Mouse (Mus musculus) stomach, postnatal 0 days (tissue): Measurements from ENCODE around the gene Alox5ap. TPM values are rescaled to one million over a fixed set of nuclear protein-coding genes. Genes with fewer than 3 reads are reported as not detected.
A peak's percentile ranks its signal among the peaks of the same experiment; 100 is the strongest.

Source experiments
- ATAC-seq: fragments of 200-750 bp; cut with Nextera tagmentation; 2 replicates; pipeline ENCODE4 v1.8.0; 2017; ENCODE audit not compliant: low FRiP score, low TSS enrichment
- DNase-seq: peaks from one replicate; pipeline ENCODE4 v3.0.0-alpha.2; 2016; ENCODE audit warnings: low spot score
- H3K27ac ChIP-seq: fragments of 300-500 bp; sonication (generic); replicated peaks from 2 replicates; pipeline ENCODE4 v1.5.1; 2014; ENCODE audit warnings: mild to moderate bottlenecking, control low read depth
- H3K27me3 ChIP-seq: fragments of 300-500 bp; sonication (generic); 2 replicates; pipeline ENCODE4 v1.6.1; 2014; ENCODE audit warnings: low read length; ENCODE audit not compliant: control insufficient read depth, insufficient read depth
- H3K36me3 ChIP-seq: fragments of 300-500 bp; sonication (generic); 2 replicates; pipeline ENCODE4 v1.6.1; 2014; ENCODE audit warnings: low read length, mixed read lengths; ENCODE audit not compliant: control insufficient read depth, insufficient read depth
- H3K4me1 ChIP-seq: fragments of 300-500 bp; sonication (generic); replicated peaks from 2 replicates; pipeline ENCODE4 v1.6.1; 2014; ENCODE audit warnings: antibody characterized with exemption; ENCODE audit not compliant: control insufficient read depth, insufficient read depth
- H3K4me2 ChIP-seq: fragments of 300-500 bp; sonication (generic); replicated peaks from 2 replicates; pipeline ENCODE4 v1.6.1; 2014; ENCODE audit warnings: low read depth, mild to moderate bottlenecking, control low read depth, moderate library complexity
- H3K4me3 ChIP-seq: fragments of 300-500 bp; sonication (generic); 2 replicates; pipeline ENCODE4 v1.5.1; 2014; ENCODE audit warnings: low read depth, low read length, control low read depth
- H3K9ac ChIP-seq: fragments of 300-500 bp; sonication (generic); 2 replicates; pipeline ENCODE4 v1.6.1; 2014; ENCODE audit warnings: mild to moderate bottlenecking, low read length, control low read depth, mixed read lengths
- H3K9me3 ChIP-seq: fragments of 300-500 bp; sonication (generic); 2 replicates; pipeline ENCODE4 v1.6.1; 2016; ENCODE audit warnings: low read length; ENCODE audit not compliant: control insufficient read depth
- CTCF ChIP-seq: IDR thresholded peaks from 2 replicates; pipeline ENCODE4 v1.5.1; 2016; ENCODE audit warnings: antibody characterized with exemption, low read depth, mild to moderate bottlenecking, moderate library complexity
- EP300 ChIP-seq: optimal IDR thresholded peaks from 2 replicates; pipeline ENCODE3; 2016; ENCODE audit warnings: antibody characterized with exemption
- WGBS: fragments of 180-500 bp; shearing (Covaris S2); extraction: QIAGEN DNeasy Blood & Tissue Kit; methylation state at CpG from one replicate; pipeline ENCODE4 v1.1.7; 2014; 5-methylcytosine and 5-hydroxymethylcytosine counted together
- polyA plus RNA-seq: library from polyadenylated mRNA; unstranded; fragments of >200 nt; fragmentation: Nextera tagmentation; extraction: Ambion mirVana; gene quantifications from 2 replicates; pipeline ENCODE4 v1.2.1, GENCODE M21; 2015

Alox5ap gene
- polyA plus RNA-seq, 1 experiment from 2014 or later, result 9.3 TPM

DNA sequence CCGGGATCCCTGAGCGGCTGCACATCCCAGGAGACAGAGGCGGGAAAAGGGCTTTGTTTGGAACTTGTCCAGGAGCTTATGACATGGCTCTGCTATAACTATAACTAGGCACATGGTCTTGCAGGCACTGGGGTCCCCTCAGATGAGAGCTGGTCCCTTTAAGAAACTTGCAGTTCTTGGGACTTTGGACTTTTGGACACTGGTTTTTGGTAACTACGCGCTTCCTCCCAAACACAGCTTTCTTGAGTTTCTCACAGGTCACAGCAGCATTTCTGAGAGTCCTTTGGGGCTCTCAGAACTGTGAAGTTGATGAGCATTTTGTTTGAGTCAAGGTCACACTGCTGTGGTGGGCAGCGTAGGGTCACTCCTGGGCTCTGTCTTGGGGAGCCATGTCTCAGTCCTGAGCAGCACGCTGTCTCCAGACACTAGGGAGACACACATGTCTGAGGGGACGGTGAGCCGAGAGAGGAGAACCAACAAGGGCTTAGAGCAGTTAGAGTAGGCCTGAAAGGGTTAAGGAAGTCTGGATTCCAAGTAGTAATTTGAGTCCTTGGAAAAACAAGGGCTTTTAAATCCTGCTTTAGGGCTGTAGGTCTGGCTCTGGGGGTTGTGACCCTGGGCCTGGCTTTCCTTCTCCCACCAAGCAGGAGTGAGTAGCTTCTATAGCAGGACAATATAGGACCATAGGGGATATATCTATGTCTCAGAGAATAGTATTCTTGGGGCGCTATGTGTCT, 67.0 kb downstream of the Alox5ap start:
- H3K27me3 ChIP-seq, result no peaks in the 10 kb centered on the region
- no peak overlapping the region for H3K4me3 ChIP-seq
- DNase-seq, result no peak
- WGBS, result 49% methylated on average over 10 of the region's 10 CpGs
- no peak for ATAC-seq
- no peaks in the 10 kb centered on the region for H3K36me3 ChIP-seq
- no peak overlapping the region for H3K9ac ChIP-seq
- no peak for TF ChIP-seq EP300
- no peak for TF ChIP-seq CTCF
- H3K27ac ChIP-seq, result no peak overlapping the region
- H3K4me2 ChIP-seq, result no peak overlapping the region
- 0 out of 2 replicates have a peak, but pooled peaks cover 2% of the 10 kb centered on the region for H3K4me1 ChIP-seq
- no peaks in the 10 kb centered on the region for H3K9me3 ChIP-seq

DNA sequence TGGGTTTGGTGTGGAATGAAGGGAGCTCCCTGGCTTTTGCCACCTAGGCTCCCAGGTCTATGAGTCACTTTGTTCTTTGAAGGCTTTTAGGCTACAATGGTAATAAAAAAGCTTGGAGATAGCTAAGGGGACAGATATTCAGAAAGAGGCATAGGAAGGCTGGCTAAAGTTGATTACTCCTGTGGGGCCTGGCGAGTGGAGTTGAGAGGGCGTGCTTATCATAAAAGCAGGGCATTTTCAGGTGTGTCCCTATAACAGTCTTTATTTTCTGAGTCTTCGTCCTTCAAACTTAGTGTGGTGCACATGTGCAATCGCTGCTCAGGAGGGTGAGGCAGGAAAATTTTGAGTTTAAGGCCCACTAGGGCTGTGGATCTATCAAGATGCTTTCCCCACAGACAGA, 68.2 kb downstream of the Alox5ap start:
- 76% methylated on average over 4 of the region's 4 CpGs for WGBS

DNA sequence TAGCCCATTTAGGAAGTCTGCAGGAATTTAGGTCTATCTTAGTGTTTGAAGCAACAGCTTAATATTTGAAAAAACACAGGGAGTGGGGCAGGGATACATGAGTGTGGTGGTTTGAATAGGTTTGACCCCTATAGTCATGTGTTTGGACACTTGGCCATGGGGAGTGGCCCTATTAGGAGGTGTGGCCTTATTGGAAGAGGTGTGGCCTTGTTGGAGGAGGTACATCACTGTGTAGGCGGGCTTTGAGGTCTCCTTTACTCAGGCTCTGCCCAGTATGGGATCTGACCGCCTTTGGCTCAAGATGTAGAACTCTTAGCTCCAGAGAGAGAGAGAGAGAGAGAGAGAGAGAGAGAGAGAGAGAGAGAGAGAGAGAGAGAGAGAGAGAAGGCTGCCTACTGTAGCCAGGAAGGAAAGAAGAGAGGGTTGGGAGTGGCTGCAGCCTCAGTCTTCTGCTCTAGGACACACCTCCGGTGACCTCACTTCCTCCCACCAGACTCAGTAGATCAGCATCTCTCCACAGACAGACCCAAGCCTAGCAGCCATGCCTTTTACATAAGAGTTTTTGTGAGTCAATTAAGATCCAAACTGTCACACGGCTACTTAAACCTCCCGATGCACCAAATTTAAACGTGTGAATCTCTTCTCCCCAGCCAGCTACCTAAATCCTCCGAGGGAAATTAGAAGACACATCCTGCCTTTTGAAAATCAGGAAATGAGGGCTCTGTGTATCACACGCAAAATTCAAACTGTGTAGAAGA, 69.6 kb downstream of the Alox5ap start:
- Histone ChIP-seq H3K9ac (no peak overlapping the region), H3K9me3 (no peaks in the 10 kb centered on the region), H3K4me1 (0 out of 2 replicates have a peak, but pooled peaks cover 2% of the 10 kb centered on the region)

More for the DNA sequence above, 68.2 kb downstream of the Alox5ap start:
- no peaks in the 10 kb centered on the region for H3K36me3 ChIP-seq
- H3K4me2 ChIP-seq, result no peak overlapping the region
- H3K9me3 ChIP-seq, result no peaks in the 10 kb centered on the region
- no peak overlapping the region for H3K4me3 ChIP-seq
- no peaks in the 10 kb centered on the region for H3K27me3 ChIP-seq
- no peak overlapping the region for H3K9ac ChIP-seq
- no peak for ATAC-seq
- DNase-seq, result no peak
- H3K27ac ChIP-seq, result no peak overlapping the region
- TF ChIP-seq CTCF, result no peak
- no peak for TF ChIP-seq EP300
- 0 out of 2 replicates have a peak, but pooled peaks cover 2% of the 10 kb centered on the region for H3K4me1 ChIP-seq

GRCm38 (mm10) chr5:149335009-149335408, 70.4 kb downstream of the Alox5ap start:
- ATAC-seq (no peak), DNase-seq (no peak)
- Histone ChIP-seq H3K9ac (no peak overlapping the region), H3K4me2 (no peak overlapping the region), H3K36me3 (no peaks in the 10 kb centered on the region), H3K4me1 (no peaks in the 10 kb centered on the region), H3K9me3 (no peaks in the 10 kb centered on the region), H3K4me3 (no peak overlapping the region), H3K27ac (no peak overlapping the region), H3K27me3 (no peaks in the 10 kb centered on the region)
- WGBS, result 92% methylated on average over 12 of the region's 12 CpGs
- no peak for TF ChIP-seq EP300
- TF ChIP-seq CTCF, result no peak

More for the DNA sequence above, 69.6 kb downstream of the Alox5ap start:
- no peaks in the 10 kb centered on the region for H3K27me3 ChIP-seq
- WGBS, result 83% methylated on average over 8 of the region's 8 CpGs
- no peak for ATAC-seq
- H3K36me3 ChIP-seq, result no peaks in the 10 kb centered on the region
- no peak overlapping the region for H3K27ac ChIP-seq
- H3K4me2 ChIP-seq, result no peak overlapping the region
- DNase-seq, result no peak
- H3K4me3 ChIP-seq, result no peak overlapping the region
- TF ChIP-seq CTCF (no peak), EP300 (no peak)

DNA sequence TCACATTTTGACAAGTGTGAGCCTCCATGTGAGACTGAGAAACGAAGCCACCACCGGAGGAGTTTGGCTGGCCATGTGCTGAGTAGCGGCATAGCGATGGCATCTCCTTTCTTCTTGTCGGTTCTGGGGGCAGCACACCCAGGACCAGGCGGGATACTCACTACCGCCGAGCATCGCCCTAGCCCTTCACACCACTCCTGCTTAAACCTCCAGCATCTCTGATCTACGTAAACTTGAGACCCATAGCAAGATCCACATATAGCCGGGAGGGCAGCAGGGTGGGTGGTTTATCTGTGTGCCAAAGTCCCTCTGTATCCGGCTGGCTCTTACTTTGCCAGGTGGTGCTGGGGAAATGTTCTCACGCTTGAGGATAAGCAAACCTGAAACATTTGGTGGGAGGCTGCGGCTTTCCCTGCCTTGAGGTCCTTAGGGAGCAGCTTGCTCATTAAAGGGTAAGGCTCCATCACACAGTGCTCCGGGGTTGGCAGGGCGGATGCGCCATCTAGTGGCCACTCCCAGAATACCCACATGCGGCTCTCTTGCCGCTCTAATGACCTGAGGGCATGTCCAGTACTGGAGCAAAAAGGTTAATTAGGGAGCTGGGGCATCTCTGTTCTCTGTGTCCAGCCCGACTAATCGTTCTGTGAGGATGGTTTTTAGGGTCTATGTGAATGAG, 71.1 kb downstream of the Alox5ap start:
- no peaks in the 10 kb centered on the region for H3K4me1 ChIP-seq
- H3K9ac ChIP-seq, result no peak overlapping the region
- ATAC-seq (peak; percentile 82), DNase-seq (peak; percentile 85)
- H3K9me3 ChIP-seq, result no peaks in the 10 kb centered on the region
- no peak overlapping the region for H3K4me3 ChIP-seq
- TF ChIP-seq EP300 (no peak), CTCF (peak; percentile 95)
- H3K27ac ChIP-seq, result no peak overlapping the region
- H3K27me3 ChIP-seq, result no peaks in the 10 kb centered on the region
- H3K36me3 ChIP-seq, result no peaks in the 10 kb centered on the region
- 45% methylated on average over 21 of the region's 21 CpGs for WGBS
- H3K4me2 ChIP-seq, result no peak overlapping the region
